Mouse (Mus musculus) embryonic fibroblast, embryonic 13.5 days (primary cell): ENCODE data around the gene Efs. TPM values are rescaled to one million over a fixed set of nuclear protein-coding genes. Genes with fewer than 3 reads are reported as not detected.
"Not testable (repeated sequence)": the region's sequence is repeated elsewhere in the genome, so short reads cannot be mapped to it uniquely, and the experiment has no call there.

Experiments
- H3K27ac ChIP-seq: 2 replicates; pipeline ENCODE4 v1.5.1; 2012; ENCODE audit warnings: low read length, control low read depth, inconsistent platforms; ENCODE audit not compliant: insufficient read depth
- H3K4me1 ChIP-seq: 2 replicates; pipeline ENCODE4 v1.6.1; 2011; ENCODE audit warnings: low read length; ENCODE audit not compliant: control insufficient read depth, insufficient read depth
- H3K4me3 ChIP-seq: 2 replicates; pipeline ENCODE4 v1.5.1; 2011; ENCODE audit warnings: mild to moderate bottlenecking, control low read depth, low read length; ENCODE audit not compliant: insufficient read depth
- CTCF ChIP-seq: IDR thresholded peaks from 2 replicates; pipeline ENCODE4 v1.5.1; 2011; ENCODE audit warnings: mild to moderate bottlenecking, control low read depth, low read length, moderate library complexity, borderline replicate concordance; ENCODE audit not compliant: insufficient read depth
- POLR2A ChIP-seq: IDR thresholded peaks from 2 replicates; pipeline ENCODE4 v1.6.1; 2011; ENCODE audit warnings: low read depth, mild to moderate bottlenecking, control low read depth, low read length, moderate library complexity
- polyA plus RNA-seq: library from polyadenylated mRNA; stranded (reverse); fragments of >200 nt; gene quantifications from 2 replicates; pipeline ENCODE4 v1.2.4, GENCODE M21; 2011; ENCODE audit warnings: low read depth; ENCODE audit not compliant: missing spikeins, insufficient read length

Efs gene
- polyA plus RNA-seq, 1 experiment: 26.9 TPM

GRCm38 (mm10) chr14:54962714-54963113 is 36.8 kb upstream of the Efs start:
- TF ChIP-seq CTCF (no peak), POLR2A (no peak)
- no peak overlapping the region for H3K4me3 ChIP-seq
- H3K27ac ChIP-seq: no peak overlapping the region
- H3K4me1 ChIP-seq: no peaks in the 10 kb centered on the region

- no peak overlapping the region for H3K4me3 ChIP-seq
- TF ChIP-seq POLR2A (no peak), CTCF (no peak)
- H3K4me1 ChIP-seq: no peaks in the 10 kb centered on the region
- H3K27ac ChIP-seq: no peak overlapping the region
These were observed 35.6 kb upstream of the Efs start for GRCm38 (mm10) chr14:54961487-54961886.

DNA sequence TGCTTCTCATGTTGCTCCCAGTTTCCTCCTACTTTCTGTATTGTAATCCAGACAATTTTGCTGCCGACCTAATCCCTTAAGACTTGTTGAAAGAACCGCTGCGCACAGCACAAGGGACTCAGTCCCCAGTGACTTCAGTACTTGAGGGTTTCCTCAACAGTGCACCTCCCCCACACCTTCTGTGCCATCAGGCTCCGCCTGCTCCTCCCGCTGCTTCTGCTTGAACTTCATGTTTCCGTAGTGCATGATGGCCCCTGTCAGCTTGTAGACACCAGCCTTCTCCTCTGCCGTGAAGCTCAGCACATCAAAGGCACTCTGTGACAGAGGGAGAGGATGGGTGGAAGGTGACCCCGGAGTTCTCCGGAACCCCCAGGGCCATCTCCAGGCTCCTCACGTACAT is 34.8 kb upstream of the Efs start:
- Histone ChIP-seq H3K4me1 (no peaks in the 10 kb centered on the region), H3K4me3 (no peak overlapping the region), H3K27ac (no peak overlapping the region)
- TF ChIP-seq CTCF (no peak), POLR2A (no peak)

- not testable (repeated sequence) for H3K4me3 ChIP-seq, H3K27ac ChIP-seq, H3K4me1 ChIP-seq
These were observed 34.1 kb upstream of the Efs start for GRCm38 (mm10) chr14:54959853-54960613.

GRCm38 (mm10) chr14:54959197-54959596 is 33.3 kb upstream of the Efs start:
- no peak overlapping the region for H3K27ac ChIP-seq
- no peaks in the 10 kb centered on the region for H3K4me1 ChIP-seq
- H3K4me3 ChIP-seq: no peak overlapping the region
- TF ChIP-seq POLR2A (no peak), CTCF (no peak)

GRCm38 (mm10) chr14:54958503-54958902 is 32.6 kb upstream of the Efs start:
- TF ChIP-seq POLR2A (no peak), CTCF (no peak)
- Histone ChIP-seq H3K27ac (no peak overlapping the region), H3K4me3 (no peak overlapping the region), H3K4me1 (no peaks in the 10 kb centered on the region)

- H3K4me3 ChIP-seq: no peak overlapping the region
- H3K4me1 ChIP-seq: no peaks in the 10 kb centered on the region
- no peak overlapping the region for H3K27ac ChIP-seq
- TF ChIP-seq POLR2A: no peak
- TF ChIP-seq CTCF: no peak
These were observed 30.6 kb upstream of the Efs start for GRCm38 (mm10) chr14:54956533-54956932.

GRCm38 (mm10) chr14:54955481-54955880 is 29.6 kb upstream of the Efs start:
- Histone ChIP-seq H3K27ac (no peak overlapping the region), H3K4me3 (no peak overlapping the region), H3K4me1 (no peaks in the 10 kb centered on the region)
- TF ChIP-seq CTCF (no peak), POLR2A (no peak)

GRCm38 (mm10) chr14:54954474-54954873 is 28.5 kb upstream of the Efs start:
- Histone ChIP-seq H3K4me1 (no peaks in the 10 kb centered on the region), H3K4me3 (no peak overlapping the region), H3K27ac (no peak overlapping the region)
- TF ChIP-seq CTCF (no peak), POLR2A (no peak)

- no peak overlapping the region for H3K27ac ChIP-seq
- no peak overlapping the region for H3K4me3 ChIP-seq
These were observed 27.8 kb upstream of the Efs start for GRCm38 (mm10) chr14:54953664-54954206.

GRCm38 (mm10) chr14:54951587-54951986 is 25.7 kb upstream of the Efs start:
- no peak overlapping the region for H3K27ac ChIP-seq

More at GRCm38 (mm10) chr14:54953664-54954206, 27.8 kb upstream of the Efs start:
- TF ChIP-seq POLR2A (no peak), CTCF (no peak)
- no peaks in the 10 kb centered on the region for H3K4me1 ChIP-seq

More at GRCm38 (mm10) chr14:54951587-54951986, 25.7 kb upstream of the Efs start:
- no peak overlapping the region for H3K4me3 ChIP-seq
- no peaks in the 10 kb centered on the region for H3K4me1 ChIP-seq
- no peak for TF ChIP-seq POLR2A
- TF ChIP-seq CTCF: no peak
